Mouse (Mus musculus) activated CD4-positive, CD25-positive, alpha-beta regulatory T cell, adult 4 months (primary cell): ENCODE data around the gene Hoxa1. TPM values are rescaled to one million over a fixed set of nuclear protein-coding genes. Genes with fewer than 3 reads are reported as not detected.

Experiments used
- ATAC-seq: one replicate; pipeline ENCODE4 v1.8.0; 2017
- polyA plus RNA-seq, 2 experiments: library from polyadenylated mRNA; unstranded; fragments of 100-300 nt; shearing (Covaris generic); gene quantifications; one replicate each; pipeline ENCODE4 v1.2.1; 2017

The Hoxa1 gene
- polyA plus RNA-seq, 2 experiments from 2014 or later: not detected

DNA sequence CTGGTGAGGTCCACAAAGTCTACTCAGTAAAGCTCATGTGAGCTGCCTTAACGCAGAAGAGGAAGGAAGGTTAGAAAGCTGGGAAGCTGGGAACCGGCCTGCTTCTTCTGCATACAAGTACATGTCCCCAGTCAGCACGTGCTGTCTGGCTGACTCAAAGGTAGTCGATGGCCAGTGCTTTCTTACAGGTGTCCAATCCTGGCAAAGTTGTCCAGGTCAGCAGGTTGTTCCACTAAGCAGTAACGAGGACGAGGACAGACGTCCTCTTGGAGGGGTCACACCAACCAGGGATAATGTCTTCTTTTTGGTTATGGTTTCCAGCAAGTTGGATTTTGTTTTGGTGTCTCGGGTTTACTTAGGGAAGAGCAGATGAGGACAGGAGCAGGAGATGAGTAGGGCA is 31.8 kb upstream of the Hoxa1 start:
- no peak for ATAC-seq

DNA sequence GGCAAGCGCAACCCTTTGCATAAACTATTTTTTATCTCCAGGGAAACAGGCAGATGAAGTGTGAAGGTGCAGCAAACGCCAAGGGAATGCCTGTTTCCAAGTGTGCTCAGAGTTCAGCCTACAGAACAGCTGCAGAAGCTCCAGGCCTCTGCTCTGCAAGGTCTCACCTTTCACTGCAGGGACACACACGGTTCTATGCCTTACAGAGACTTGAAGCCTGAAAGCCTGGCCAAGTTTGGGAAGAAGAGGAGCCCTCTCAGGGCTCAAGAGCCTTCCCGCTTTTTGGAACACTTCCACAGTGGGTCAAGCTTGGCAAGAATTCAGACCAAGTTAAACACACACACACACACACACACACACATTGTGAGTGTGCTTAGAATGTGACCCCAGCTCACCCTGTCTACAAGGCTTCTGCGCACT is 31.1 kb upstream of the Hoxa1 start:
- ATAC-seq: no peak

DNA sequence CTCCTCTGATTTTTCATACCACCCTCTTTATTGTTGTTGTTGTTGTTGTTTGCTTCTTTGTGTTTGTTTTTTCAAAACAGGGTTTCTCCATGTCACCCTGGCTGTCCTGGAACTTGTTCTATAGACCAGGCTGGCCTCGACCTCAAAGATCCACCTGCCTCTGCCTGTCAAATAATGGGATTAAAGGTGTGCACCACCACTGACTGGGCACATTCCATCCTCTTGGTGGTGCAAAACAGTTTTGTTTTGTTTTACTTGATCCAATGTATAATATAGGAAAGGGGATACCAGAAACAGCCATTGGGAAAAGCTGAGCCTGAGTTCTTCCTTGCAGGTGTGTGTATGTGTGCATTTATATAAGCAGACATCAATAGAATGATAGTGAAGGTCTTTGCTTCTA is 28.4 kb upstream of the Hoxa1 start:
- no peak for ATAC-seq

DNA sequence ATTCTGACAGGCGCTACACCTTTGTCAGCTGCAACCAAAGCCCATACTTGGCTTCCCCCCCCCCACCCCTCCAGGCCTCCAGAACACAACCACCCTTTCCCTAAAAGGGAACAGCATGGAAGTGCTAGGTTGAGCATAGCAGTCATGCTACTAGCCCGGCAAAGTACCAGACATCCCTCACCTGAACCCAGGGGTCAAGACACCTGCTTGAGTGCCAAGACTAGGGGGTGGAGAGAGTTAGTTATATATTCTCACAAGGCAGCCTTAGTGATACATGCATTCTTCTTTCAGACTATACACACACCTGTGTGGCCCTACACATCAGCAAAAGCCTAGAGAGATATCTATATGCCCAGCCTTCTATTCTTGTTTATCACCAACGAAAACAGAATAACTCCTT is 27.7 kb upstream of the Hoxa1 start:
- no peak for ATAC-seq

DNA sequence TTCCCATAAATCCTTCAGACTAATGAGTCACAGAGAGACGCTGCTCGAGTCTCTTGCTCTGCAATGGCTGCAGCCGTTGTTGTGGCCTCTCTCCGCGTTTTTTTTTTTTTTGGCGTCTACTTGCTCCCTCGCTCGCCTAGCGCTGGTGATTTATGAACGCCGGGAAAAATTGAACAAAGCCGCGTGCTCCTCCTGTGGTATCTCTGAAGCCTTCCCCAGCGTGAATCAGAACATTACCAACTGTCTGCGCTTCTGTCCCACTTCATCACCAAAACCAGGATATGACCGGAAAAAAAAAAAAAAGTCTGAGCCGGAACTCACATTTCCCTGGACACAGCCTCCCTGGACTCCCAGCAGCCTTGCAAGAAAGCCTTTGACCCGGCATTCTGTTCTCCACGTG is 27.1 kb upstream of the Hoxa1 start:
- no peak for ATAC-seq

DNA sequence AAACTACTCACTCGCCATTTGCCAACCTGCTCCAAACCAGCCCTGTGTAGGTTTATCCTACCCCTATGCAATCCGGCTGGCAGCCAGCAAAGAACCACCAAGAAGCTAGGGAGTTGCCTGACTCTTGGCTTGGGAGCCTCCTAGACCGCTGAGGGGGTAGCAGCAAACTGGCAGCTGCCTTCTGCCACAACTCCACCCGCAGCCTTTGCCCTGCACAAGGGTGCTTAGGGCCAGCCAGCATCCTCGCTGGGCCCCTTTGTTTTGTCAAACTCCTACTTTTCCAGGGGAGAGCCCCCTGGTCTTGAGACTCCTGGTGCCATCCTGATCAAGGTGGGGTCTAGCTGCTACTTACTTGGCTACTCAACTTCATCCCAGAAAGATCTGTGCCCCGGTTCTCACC is 26.6 kb upstream of the Hoxa1 start:
- ATAC-seq: no peak

DNA sequence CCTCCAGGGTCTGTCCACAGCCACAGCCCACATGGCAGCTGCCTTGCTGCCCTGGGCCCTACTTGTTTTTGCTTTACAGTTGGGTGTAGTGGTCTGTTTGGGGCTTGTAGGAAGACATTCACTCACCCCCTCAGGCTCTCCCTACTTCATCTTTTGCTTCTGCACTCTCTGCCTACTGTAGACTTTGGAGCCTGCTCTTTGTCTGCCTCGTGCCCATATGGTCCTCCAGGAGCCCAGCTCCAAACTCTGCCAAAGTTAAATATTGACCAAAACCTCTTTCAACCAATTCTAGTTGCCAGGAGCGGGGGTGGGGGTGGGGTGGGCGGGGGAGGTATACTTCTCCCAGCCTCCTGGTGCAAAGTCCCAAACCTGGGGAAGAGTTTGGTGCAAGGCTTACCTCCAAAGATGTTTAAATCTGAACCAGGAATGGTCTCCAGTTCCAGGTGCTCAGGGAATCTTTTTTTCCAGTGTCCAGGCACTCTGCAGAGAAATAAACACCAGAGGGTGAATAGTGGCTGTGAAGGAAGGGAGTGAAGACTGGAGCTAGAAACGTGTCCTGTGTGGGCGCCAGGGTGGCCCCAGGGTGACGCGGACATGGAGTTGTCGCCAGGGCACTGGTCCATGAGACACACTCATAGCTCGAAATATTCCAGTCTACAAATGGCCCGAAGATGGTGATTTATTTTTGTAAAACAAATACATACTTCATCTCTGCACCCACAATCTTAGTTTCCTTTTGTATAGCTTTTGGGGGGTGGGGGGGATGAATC is 25.4 kb upstream of the Hoxa1 start:
- ATAC-seq: no peak

DNA sequence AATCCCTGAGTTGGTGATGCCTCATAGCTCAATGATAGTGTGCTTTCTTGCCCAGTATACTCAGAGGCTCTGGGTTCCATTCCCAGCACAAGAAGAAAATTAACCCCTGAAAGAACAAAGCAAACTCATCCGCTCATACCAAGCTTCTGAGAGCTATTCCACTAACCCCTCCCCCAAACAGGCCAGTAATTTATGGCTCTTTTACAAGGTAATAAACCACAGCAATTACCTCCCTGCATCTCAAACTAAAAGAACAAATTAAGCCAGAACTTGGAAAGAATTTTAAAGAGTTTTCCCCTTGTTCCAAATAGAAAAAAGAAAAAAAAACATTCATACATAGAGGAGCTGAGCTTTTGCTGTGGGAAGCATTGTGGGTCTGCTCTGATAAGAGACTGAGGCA is 24.7 kb upstream of the Hoxa1 start:
- ATAC-seq: no peak

DNA sequence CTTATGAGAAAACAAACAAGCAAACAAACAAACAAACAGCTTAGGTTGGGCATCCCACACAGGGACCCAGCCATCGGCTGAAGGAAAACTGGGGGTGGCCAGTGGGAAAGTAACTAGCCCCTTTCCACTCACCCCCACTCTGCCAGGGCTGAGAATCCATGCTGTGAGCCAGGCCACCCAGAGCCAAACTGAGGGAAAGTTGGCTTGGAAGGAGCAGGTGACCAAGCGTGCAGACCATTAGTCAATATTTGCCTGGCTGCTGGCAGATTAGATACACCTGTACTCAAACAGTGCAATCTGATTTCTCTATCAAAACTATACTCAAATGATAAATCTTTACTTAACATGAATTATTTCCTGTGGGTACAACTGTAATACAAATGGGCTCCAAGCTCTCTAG is 23.9 kb upstream of the Hoxa1 start:
- no peak for ATAC-seq

DNA sequence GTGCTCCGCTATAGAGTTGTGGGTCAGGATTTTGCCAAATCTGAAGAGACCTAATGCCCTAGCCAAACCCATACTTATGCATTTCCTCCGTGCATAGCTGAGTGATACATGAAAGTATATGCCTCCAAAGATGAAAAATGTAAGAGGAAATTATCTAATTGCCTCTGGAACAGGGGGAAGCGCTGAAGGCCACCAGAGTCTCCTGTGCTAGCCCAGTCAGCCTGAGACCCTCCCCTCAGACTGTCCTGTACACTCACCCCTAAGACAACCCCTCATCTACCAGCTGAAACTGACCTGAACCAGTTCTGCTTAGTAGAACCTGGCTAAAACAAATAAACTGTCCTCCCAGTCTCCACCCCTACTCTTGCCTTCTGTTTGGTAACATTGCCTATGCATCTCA is 22.6 kb upstream of the Hoxa1 start:
- ATAC-seq: no peak

DNA sequence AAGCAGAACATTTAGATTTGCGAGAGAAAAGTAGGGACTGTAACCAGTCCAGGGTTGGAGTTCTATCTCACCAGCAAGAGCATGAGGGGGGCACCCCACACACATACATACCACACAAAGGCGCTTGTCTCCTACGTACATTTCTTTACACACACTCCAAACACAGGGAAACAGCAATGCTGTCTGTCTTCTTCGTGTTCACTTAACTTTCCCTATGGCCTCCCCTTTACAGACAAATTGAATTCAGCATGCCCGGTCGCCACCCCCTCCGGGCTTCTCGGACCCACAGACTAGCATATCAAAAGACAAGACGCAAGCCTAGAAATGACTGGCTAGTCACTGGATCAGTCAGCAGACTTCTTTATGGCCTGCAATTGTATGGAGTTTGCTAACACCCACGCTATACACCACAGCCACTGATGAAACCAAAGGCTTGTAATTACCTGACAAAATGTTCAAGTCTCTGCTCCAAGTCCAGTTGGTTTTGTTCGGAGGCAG is 22.1 kb upstream of the Hoxa1 start:
- no peak for ATAC-seq

DNA sequence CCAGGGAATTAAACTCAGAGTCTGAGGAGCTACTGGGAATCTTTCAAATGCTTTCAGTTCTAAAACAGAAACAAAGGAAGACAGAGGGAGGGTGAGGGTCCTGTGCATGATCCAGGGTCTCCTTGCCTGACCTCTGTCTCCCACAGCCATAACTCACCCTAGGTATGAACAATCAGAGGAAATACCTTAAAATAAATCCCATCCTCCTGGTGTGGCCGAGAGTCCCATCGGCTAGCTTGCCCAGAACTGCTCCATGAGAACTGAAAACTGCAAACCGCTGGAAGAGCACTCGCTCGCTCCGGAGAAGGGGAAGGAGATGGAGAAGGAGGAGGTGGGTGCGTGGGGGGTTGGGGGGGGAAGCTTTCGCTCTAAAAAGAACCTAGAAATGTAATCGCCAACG is 21.6 kb upstream of the Hoxa1 start:
- ATAC-seq: no peak

DNA sequence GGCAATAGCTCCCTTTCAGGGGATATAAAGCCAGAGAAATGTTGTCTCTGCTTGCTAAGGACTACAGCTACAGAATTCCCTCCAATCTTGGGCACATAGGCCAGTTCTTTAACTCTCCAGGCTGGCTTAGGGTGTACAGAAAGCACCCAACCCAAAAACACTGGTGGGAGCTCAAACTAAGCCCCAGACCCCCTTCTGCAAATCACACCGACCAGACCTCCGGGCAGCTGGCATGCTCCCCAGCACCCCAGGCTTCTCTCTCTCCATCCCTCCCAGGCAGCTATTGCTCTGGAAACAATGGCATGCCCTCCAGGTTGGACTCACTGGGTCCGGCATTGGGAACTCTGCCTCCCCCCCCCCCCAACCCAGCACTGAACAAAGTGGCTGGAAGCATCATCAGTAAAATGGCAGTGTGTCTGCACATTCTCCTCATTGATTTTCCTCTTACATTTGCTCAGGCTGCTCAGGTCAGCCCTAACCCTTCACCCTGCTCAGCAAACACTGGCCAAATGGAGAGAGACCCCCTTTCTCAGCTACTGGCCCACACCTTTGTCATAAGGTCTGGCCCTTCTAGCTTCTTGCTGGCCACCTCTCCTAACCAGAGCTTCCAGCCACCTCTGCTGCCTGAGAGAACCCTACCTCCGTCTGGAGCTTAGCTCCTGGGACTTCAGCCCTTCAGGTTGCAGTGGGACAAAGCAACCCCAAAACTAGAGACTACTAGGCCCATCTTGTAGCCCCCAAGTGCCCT is 21.0 kb upstream of the Hoxa1 start:
- ATAC-seq: no peak

DNA sequence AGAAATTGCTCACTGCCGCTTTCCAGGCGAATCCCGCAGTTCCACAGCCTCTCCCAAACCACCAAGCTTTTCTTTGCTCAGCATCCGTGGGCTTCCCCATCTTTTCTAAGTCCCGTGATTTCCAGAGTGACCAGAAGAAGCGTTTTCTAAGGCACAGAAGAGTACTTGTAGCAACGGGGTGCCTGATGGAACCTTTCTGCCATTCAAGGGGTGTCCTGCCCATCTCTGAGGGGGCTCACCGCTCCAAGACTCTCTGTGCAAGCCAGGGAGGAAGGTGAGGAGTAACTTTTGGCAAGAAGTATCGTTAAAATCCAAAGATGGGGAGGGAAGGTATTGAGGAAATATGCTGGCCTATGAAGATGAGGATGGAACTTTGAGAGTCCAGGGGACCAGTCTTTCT is 19.7 kb upstream of the Hoxa1 start:
- no peak for ATAC-seq

DNA sequence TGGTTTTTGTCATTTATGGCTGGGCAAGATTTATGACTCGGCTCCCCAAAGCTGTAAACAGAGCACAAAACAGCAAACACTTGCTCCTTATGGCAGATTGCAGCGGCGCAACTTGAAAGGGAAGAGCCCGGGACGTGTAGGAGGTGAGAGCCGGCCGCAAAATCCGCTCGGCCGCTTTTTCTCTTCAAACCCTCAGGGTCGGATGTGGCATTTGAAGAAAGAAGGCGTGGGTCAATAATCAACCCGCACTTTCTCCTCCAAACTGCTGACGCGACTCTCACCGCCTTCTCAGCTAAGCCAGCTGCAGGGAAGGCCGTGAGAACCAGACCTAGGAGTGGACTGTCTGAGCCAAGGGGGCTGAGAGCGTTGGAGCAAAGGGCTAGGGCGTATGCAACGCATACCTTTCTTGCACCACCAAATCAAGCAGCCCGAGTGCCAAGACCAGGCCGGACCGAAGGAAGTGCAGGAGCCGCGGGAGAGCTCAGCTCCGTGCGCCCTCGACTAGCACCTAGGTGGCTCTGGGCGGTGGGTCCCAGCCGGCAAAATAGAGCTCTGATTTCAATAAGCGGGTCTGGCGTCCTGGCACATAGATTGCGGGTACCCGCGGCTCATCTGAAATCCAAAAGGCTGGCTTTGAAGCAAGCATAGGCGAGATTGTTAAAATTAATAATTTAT is 19.1 kb upstream of the Hoxa1 start, which contains the start of gene 5730596B20Rik:
5730596B20Rik (plus strand) TSS at position 438 of the 675 bp plus-strand sequence.
- no peak for ATAC-seq

DNA sequence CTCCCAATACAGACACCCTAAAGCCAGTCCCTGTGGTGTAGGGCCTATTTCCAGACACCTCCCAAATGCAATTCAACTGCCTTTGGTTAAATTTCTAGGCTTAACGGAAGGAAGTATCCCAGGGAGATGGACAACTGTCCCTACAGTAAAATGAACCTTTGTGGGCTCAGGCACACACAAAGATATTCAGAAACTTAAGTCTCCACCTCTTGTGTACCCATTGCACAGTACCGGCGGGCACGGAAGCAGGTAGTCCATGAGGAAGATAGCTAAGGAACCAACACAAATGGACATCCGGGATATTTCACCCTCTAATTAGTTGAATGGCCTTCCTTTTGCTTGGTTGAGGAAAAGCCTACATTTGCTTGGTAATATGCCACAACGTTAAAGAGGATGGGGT is 18.3 kb upstream of the Hoxa1 start:
- ATAC-seq: no peak

DNA sequence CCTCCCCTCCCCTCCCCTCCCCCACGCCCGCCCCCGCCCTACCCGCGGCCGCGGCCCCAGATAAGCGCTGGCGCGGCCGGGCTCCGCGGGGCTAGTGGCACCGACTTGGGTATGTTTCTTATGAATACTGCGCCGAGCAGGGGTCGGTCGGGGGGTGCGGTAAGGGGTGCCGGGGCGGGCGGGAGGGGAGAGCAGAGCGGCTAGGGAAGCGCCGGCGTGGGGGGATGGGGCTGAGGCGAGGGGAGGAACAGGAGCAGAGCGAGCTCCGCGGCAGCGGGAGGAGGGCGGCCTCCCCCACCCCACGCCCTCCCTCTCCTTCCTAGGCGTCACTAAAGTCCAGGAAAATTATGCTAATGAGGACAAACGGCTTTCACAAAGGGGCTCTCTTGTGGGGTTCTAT is 17.7 kb upstream of the Hoxa1 start:
- ATAC-seq: no peak

DNA sequence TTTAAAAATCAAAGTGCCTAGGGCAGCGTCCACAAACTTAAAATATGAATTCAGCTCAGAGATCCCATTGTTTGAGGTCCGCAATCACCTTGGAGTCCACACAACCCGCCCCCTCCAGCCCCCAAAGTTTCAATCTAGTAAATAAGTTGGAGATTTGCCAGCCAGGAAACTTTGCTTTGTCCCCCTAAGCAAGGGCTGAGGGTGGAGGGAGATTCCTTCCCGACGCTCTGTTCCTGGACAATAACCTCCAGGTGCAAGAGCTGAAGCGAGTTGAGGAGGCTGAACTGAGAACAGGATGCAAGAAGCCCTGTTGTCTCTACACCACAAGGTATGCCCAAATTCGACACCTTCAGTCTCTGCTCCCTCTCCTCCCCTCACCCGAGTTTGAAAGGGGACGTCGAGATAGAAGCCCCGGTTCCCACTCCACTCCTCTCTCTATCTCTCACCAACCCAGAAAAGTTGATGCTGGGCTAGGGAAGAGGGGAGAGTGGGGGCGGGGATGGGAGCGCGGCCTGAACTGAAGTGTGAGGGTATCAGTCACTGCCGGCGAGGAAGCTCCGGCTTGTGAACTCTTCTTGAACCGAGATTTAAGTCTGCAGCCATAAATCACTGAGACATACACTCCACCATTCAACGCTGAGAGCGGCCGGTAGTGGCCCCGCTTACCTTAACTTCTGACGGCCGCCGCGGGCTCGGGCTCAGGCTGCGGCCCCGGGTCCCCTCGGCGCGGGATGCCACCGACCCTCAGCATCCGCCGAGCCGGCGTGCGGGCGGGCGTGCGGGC is 17.0 kb upstream of the Hoxa1 start:
- ATAC-seq: no peak

DNA sequence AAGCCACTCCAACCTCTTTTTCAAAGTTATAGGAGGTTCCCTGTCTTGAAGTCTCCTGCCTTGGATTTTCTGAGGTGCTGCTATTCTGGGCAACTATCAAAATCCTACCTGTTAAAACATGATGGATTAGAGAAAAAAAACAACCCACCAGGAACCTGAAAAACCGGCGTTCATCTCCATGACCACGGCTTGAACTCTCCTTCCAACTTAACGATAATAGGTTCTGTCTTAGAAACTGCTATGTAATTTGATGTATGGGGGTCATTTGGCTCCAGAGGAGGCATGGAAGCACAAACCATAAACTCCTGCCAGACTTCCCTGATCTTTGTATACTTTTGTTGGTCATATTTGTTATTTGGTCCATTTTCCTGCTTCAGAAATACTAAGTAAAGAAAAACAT is 15.5 kb upstream of the Hoxa1 start:
- ATAC-seq: no peak

DNA sequence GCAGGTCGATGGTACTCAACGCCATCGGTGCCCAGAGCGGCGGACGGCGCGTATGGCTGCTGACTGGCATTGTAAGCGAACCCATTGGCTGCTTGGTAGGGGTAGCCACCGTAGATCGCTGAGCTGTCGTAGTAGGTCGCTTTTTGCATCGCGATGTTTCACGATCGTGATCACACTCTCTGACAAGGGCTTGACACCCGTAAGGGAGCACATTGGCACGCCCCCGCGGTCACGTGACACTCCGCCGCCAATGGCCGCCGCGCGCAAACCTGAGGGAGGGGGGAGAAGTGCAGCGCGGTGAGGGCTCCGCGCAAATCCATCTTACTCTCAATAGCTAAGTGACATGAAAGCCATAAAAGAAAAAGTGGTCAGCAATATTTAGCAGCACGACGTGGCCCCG is 14.4 kb upstream of the Hoxa1 start:
- ATAC-seq: no peak

DNA sequence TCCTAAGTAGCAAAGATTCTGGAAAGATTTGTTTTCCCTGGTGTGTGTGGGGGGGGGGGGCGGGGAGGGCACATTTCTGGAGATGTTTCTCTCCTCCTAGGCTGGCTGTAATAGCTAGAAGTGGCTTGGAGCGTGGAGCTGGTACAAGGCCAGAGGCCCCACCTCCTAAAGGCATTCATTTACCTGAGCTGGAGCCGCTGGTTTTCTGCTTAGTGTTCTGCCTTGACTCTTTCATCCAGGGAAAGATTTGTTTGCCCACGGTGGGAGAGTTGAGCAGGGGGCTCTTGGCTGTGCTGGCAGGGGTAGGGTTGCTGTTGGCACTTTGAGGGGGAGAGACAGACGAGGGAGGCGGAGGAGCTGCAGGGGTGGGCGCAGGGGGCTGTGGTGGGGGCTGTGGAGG is 13.8 kb upstream of the Hoxa1 start:
- ATAC-seq: no peak

DNA sequence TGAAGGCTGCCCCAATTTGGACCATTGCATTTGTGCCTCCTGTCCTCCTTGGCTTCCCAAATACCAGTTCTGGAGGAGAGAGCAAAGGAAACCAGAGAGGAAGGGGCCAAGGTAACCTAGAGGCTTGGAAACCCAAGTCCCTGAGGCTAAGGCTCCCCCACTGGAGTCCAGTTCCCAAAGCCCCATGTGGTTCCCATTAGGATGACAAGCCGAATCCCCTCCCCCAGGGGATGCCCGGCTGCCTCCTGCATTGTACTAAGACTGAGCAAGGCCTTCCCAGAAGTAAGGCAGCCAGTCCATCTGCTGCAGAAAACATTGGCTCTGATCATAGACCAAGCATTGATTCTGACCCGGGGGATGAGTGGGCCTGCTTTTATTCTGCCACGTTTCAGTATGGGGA is 13.2 kb upstream of the Hoxa1 start:
- ATAC-seq: no peak

DNA sequence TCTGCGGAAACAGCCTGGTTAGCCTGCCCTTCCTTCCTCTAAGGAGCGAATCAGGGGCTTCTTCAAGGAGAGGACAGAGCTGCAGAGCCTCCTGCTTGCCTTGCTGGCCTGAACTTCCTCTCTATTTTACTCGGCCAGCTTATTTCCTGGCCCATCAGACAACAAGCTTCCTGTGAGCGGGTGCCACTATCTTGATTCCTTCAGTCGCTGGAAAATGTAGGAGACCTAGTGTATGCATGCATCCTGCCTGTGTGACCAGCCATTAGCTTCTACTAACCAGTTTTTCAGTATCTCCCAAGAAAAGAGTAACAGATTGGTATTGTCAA is 12.7 kb upstream of the Hoxa1 start:
- no peak for ATAC-seq
